In genomic region chr5:143518045-143518591, GRCm38 (mm10) we compare ENCODE assay signal across 8 mouse cellular contexts. TPM values are rescaled to one million over a fixed set of nuclear protein-coding genes. Genes with fewer than 3 reads are reported as not detected.
DNase-seq lines count a peak whose midpoint lies in the region; ATAC-seq lines count a peak whose summit lies in the region.
"Had no signal": no experiment of that assay in that cellular context is flagged by ENCODE, and none has a peak within 500 bp of the region (broad histone marks: within the 10 kb centered on the region; RNA-seq: fewer than 3 reads in every experiment).

No protein-coding gene starts in this region.

- H3K9ac ChIP-seq in liver, embryonic 13.5 days = peak overlapping the region; percentile 40; the same call in 1 of the 2 replicates
- no peak overlapping the region for H3K9ac ChIP-seq in midbrain, embryonic 16.5 days (ENCODE audit: low read depth, low read length)
- H3K9ac ChIP-seq: hindbrain, embryonic 15.5 days had no signal

- H3K36me3 ChIP-seq in liver, embryonic 13.5 days = peaks cover 61% of the 10 kb centered on the region
- H3K36me3 ChIP-seq in midbrain, embryonic 16.5 days (ENCODE audit: control insufficient read depth, insufficient read depth, low read length) = peaks cover 14% of the 10 kb centered on the region

- no peaks in the 10 kb centered on the region for H3K9me3 ChIP-seq in liver, embryonic 13.5 days (replicated peaks)
- H3K9me3 ChIP-seq in midbrain, embryonic 16.5 days (replicated peaks; ENCODE audit: control insufficient read depth, low read length, poor library complexity, severe bottlenecking) = no peaks in the 10 kb centered on the region
- H3K9me3 ChIP-seq: hindbrain, embryonic 15.5 days had no signal

- DNase-seq in urinary bladder, adult 18-20 months (ENCODE audit: low spot score in 2 of 2) = peak; percentile 39 to 57
- DNase-seq in urinary bladder, postnatal 10 days (ENCODE audit: low spot score) = no peak
- no peak for DNase-seq in liver, embryonic 13.5 days
- peak; percentile 39 for DNase-seq in yolk sac, embryonic 10.5 days (ENCODE audit: low spot score)
- DNase-seq in right cerebral cortex, postnatal 14 days = no peak

- WGBS in liver, embryonic 13.5 days (ENCODE audit: insufficient replicate concordance) = 42% methylated on average over 6 of the region's 6 CpGs
- 91% methylated on average over 6 of the region's 6 CpGs for WGBS in midbrain, embryonic 16.5 days

- ATAC-seq in liver, embryonic 13.5 days (ENCODE audit: low read depth) = no peak
- ATAC-seq in midbrain, embryonic 16.5 days = no peak

- H3K27ac ChIP-seq in brown adipose tissue, adult 24 weeks (replicated peaks; ENCODE audit: low read depth, low read length) = peak overlapping the region; percentile 49
- H3K27ac ChIP-seq in liver, embryonic 13.5 days = peak overlapping the region; percentile 30
- H3K27ac ChIP-seq in midbrain, embryonic 16.5 days (ENCODE audit: low read length) = no peak overlapping the region
- H3K27ac ChIP-seq: hindbrain, embryonic 15.5 days had no signal

- 0 out of 2 replicates have a peak overlapping the region, but pooled peaks have one; percentile 11 for H3K4me2 ChIP-seq in liver, embryonic 13.5 days
- no peak overlapping the region for H3K4me2 ChIP-seq in midbrain, embryonic 16.5 days (ENCODE audit: low read length)
- H3K4me2 ChIP-seq: hindbrain, embryonic 15.5 days had no signal

- peaks cover 32% of the 10 kb centered on the region for H3K4me1 ChIP-seq in brown adipose tissue, adult 24 weeks (ENCODE audit: control insufficient read depth, insufficient read depth, insufficient read length, low read length)
- H3K4me1 ChIP-seq in liver, embryonic 13.5 days (replicated peaks) = peaks cover 81% of the 10 kb centered on the region
- H3K4me1 ChIP-seq in midbrain, embryonic 16.5 days (ENCODE audit: control insufficient read depth, insufficient read depth, low read length) = no peaks in the 10 kb centered on the region
- H3K4me1 ChIP-seq: hindbrain, embryonic 15.5 days had no signal

- no peaks in the 10 kb centered on the region for H3K27me3 ChIP-seq in liver, embryonic 13.5 days
- no peaks in the 10 kb centered on the region for H3K27me3 ChIP-seq in midbrain, embryonic 16.5 days (ENCODE audit: control insufficient read depth, insufficient read depth, low read depth, low read length)
- H3K27me3 ChIP-seq: hindbrain, embryonic 15.5 days had no signal

- H3K4me3 ChIP-seq in brown adipose tissue, adult 24 weeks (ENCODE audit: insufficient read depth, low read depth, low read length) = no peak overlapping the region
- H3K4me3 ChIP-seq in liver, embryonic 13.5 days (replicated peaks) = no peak overlapping the region
- no peak overlapping the region for H3K4me3 ChIP-seq in midbrain, embryonic 16.5 days (ENCODE audit: low read depth, low read length)
- H3K4me3 ChIP-seq: hindbrain, embryonic 15.5 days had no signal

RNA-seq across cellular contexts. Expression of gene Rac1, which starts 9.7 kb away (rescaled TPM):
- polyA plus RNA-seq in brown adipose tissue, adult 24 weeks (2012; ENCODE audit: insufficient read depth, insufficient read length, missing spikeins) = 165 and 188 TPM in 2 replicates
- polyA plus RNA-seq in liver, embryonic 13.5 days (2015; fragmentation: Nextera tagmentation; extraction: Ambion mirVana) = 178 and 188 TPM in 2 replicates
- polyA plus RNA-seq in midbrain, embryonic 16.5 days (2015; fragmentation: Nextera tagmentation; extraction: Ambion mirVana) = 378 and 409 TPM in 2 replicates

RNA-seq across cellular contexts. Expression of gene Daglb, which starts 53.7 kb away (rescaled TPM):
- 3.7 and 4.8 TPM in 2 replicates for polyA plus RNA-seq in brown adipose tissue, adult 24 weeks (2012; ENCODE audit: insufficient read depth, insufficient read length, missing spikeins)
- polyA plus RNA-seq in liver, embryonic 13.5 days (2015; fragmentation: Nextera tagmentation; extraction: Ambion mirVana) = 8.8 and 9.2 TPM in 2 replicates
- polyA plus RNA-seq in midbrain, embryonic 16.5 days (2015; fragmentation: Nextera tagmentation; extraction: Ambion mirVana) = 21.5 and 22.8 TPM in 2 replicates

Comparison
In these comparisons a context has a peak if more than half of its experiments do, and no peak if none do; other contexts are left out.
1. DNase-seq: peak in urinary bladder, adult 18-20 months (2 of 2) and yolk sac, embryonic 10.5 days (single experiment); none in urinary bladder, postnatal 10 days (single experiment), liver, embryonic 13.5 days (single experiment) and right cerebral cortex, postnatal 14 days (single experiment).